ENCODE assay signal across 8 mouse cellular contexts in genomic region chr7:70287891-70288421, GRCm38 (mm10).
DNase-seq lines count a peak whose midpoint lies in the region; ATAC-seq and TF ChIP-seq lines count a peak whose summit lies in the region.

No protein-coding gene starts in this region.

- 1% methylated on average over 29 of the region's 29 CpGs for WGBS in heart, embryonic 16.5 days
- under 1% methylated on average over 29 of the region's 29 CpGs for WGBS in forebrain, embryonic 10.5 days
- 1% methylated on average over 29 of the region's 29 CpGs for WGBS in kidney, postnatal 0 days
- under 1% methylated on average over 29 of the region's 29 CpGs for WGBS in neural tube, embryonic 11.5 days

- DNase-seq in heart, postnatal 36 days = no peak
- DNase-seq in forebrain, embryonic 10.5 days (ENCODE audit: extremely low spot score, low spot score) = peak; percentile 51
- DNase-seq in kidney, postnatal 0 days (ENCODE audit: low spot score) = peak; percentile 57
- peak; percentile 56 for DNase-seq in neural tube, embryonic 11.5 days (ENCODE audit: low spot score)
- DNase-seq in gastrocnemius, postnatal 25 days = no peak
- DNase-seq in thymus, adult 18-20 months = no peak

- intact Hi-C loops in heart, postnatal 36 days (cut with DNase I) = no loop called here

- H3K4me1 ChIP-seq in heart, embryonic 16.5 days (ENCODE audit: control insufficient read depth, insufficient read depth, low read length) = no peaks in the 10 kb centered on the region
- H3K4me1 ChIP-seq in forebrain, embryonic 10.5 days = peaks cover 54% of the 10 kb centered on the region
- H3K4me1 ChIP-seq in kidney, postnatal 0 days (replicated peaks; ENCODE audit: insufficient read depth, low read length) = peaks cover 8% of the 10 kb centered on the region; the same call in 1 of the 2 replicates
- peaks cover 4% of the 10 kb centered on the region; the same call in 1 of the 2 replicates for H3K4me1 ChIP-seq in neural tube, embryonic 11.5 days (ENCODE audit: control insufficient read depth, insufficient read depth, low read length)

- H3K9me3 ChIP-seq in heart, embryonic 16.5 days (replicated peaks; ENCODE audit: control insufficient read depth, low read length) = no peaks in the 10 kb centered on the region; the same call in 1 of the 2 replicates
- H3K9me3 ChIP-seq in forebrain, embryonic 10.5 days = peaks cover 6% of the 10 kb centered on the region; the same call in 1 of the 2 replicates
- H3K9me3 ChIP-seq in kidney, postnatal 0 days (replicated peaks; ENCODE audit: low read length) = no peaks in the 10 kb centered on the region
- no peaks in the 10 kb centered on the region for H3K9me3 ChIP-seq in neural tube, embryonic 11.5 days (ENCODE audit: control insufficient read depth, low read length)

- H3K9ac ChIP-seq in heart, embryonic 16.5 days (ENCODE audit: low read length) = no peak overlapping the region
- no peak overlapping the region for H3K9ac ChIP-seq in kidney, postnatal 0 days (ENCODE audit: low read depth, low read length)
- no peak overlapping the region for H3K9ac ChIP-seq in neural tube, embryonic 11.5 days (ENCODE audit: low read length)

- peak overlapping the region; percentile 33 for H3K4me3 ChIP-seq in heart, embryonic 16.5 days (ENCODE audit: low read length)
- peak overlapping the region; percentile 41 for H3K4me3 ChIP-seq in forebrain, embryonic 10.5 days
- peak overlapping the region; percentile 30 for H3K4me3 ChIP-seq in kidney, postnatal 0 days (replicated peaks; ENCODE audit: low read depth, low read length)
- peak overlapping the region; percentile 19; the same call in 1 of the 2 replicates for H3K4me3 ChIP-seq in neural tube, embryonic 11.5 days (ENCODE audit: low read depth, low read length)

- H3K4me2 ChIP-seq in heart, embryonic 16.5 days (ENCODE audit: low read depth, low read length) = peak overlapping the region; percentile 47
- H3K4me2 ChIP-seq in kidney, postnatal 0 days (ENCODE audit: low read length) = peak overlapping the region; percentile 55
- H3K4me2 ChIP-seq in neural tube, embryonic 11.5 days (ENCODE audit: low read depth) = peak overlapping the region; percentile 48

- H3K27me3 ChIP-seq in heart, embryonic 16.5 days (ENCODE audit: control insufficient read depth, insufficient read depth, low read length) = peaks cover 74% of the 10 kb centered on the region
- H3K27me3 ChIP-seq in forebrain, embryonic 10.5 days (ENCODE audit: poor library complexity, severe bottlenecking) = peaks cover 96% of the 10 kb centered on the region
- peaks cover 33% of the 10 kb centered on the region for H3K27me3 ChIP-seq in kidney, postnatal 0 days (ENCODE audit: insufficient read depth, low read length)
- H3K27me3 ChIP-seq in neural tube, embryonic 11.5 days (ENCODE audit: control insufficient read depth, insufficient read depth, low read length) = peaks cover 63% of the 10 kb centered on the region

- TF ChIP-seq CTCF in kidney, postnatal 0 days (IDR thresholded peaks at IDR 0.05; ENCODE audit: low read depth) = no peak

- H3K36me3 ChIP-seq in heart, embryonic 16.5 days (ENCODE audit: control insufficient read depth, insufficient read depth) = no peaks in the 10 kb centered on the region
- no peaks in the 10 kb centered on the region for H3K36me3 ChIP-seq in forebrain, embryonic 10.5 days (replicated peaks)
- no peaks in the 10 kb centered on the region for H3K36me3 ChIP-seq in kidney, postnatal 0 days (ENCODE audit: insufficient read depth, low read length)
- no peaks in the 10 kb centered on the region for H3K36me3 ChIP-seq in neural tube, embryonic 11.5 days (ENCODE audit: control insufficient read depth, insufficient read depth, low read length)

- no peak for ATAC-seq in heart, embryonic 16.5 days (replicated peaks; ENCODE audit: extremely low read depth, insufficient read depth, low FRiP score)
- 0 out of 2 replicates have a peak, but pooled peaks have one; percentile 10 for ATAC-seq in kidney, postnatal 0 days (replicated peaks; ENCODE audit: low FRiP score, low read depth)
- no peak for ATAC-seq in neural tube, embryonic 11.5 days (ENCODE audit: insufficient read depth, low FRiP score, low TSS enrichment)
- no peak for ATAC-seq in monocyte, adult 5-6 weeks (replicated peaks; ENCODE audit: insufficient number of reproducible peaks, low FRiP score, low TSS enrichment, poor library complexity, severe bottlenecking)

- no peak overlapping the region for H3K27ac ChIP-seq in heart, embryonic 16.5 days (ENCODE audit: low read length)
- peak overlapping the region; percentile 45 for H3K27ac ChIP-seq in forebrain, embryonic 10.5 days
- H3K27ac ChIP-seq in kidney, postnatal 0 days = no peak overlapping the region
- no peak overlapping the region for H3K27ac ChIP-seq in neural tube, embryonic 11.5 days (ENCODE audit: low read depth, low read length)

Comparison
In these comparisons a context has a peak if more than half of its experiments do, and no peak if none do; other contexts are left out.
1. DNase-seq: peak in forebrain, embryonic 10.5 days (single experiment), kidney, postnatal 0 days (single experiment) and neural tube, embryonic 11.5 days (single experiment); none in heart, postnatal 36 days (0 of 2), gastrocnemius, postnatal 25 days (single experiment) and thymus, adult 18-20 months (0 of 2).
2. Peak in every context shown above with its lines, with median percentiles within 50 percentile points of each other: H3K4me2 ChIP-seq and H3K4me3 ChIP-seq.